Mouse (Mus musculus) right cerebral cortex, postnatal 25 days (tissue): ENCODE measurements at regions not wholly inside any gene's neighbourhood (a gene's known extent, or its start where the extent isn't known, plus 50 kb on each side); places are given as distances from the start of the nearest gene placed in this dataset.

Experiments
- DNase-seq: peaks from one replicate; pipeline ENCODE4 v3.0.0; 2022

DNA sequence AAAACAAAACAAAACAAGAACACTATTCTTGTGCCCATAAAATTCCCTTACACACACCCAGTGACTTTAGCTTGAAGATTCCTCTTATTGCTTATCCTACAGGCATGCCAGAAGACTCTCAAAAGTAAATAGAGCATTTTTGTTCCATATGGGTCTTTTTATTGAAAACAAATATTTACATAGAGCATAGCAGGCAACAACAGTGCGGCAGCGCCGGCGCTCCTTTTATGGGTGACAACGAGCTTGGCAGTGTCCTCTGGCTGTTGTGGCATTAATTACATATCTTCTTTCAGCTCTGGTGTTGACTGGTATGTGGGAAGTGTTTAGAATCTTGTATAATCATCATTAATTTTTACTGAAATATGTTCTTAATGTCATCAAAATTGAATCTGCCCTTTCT is 242.2 kb upstream of the Fbxl7 start:
- DNase-seq, result no peak

DNA sequence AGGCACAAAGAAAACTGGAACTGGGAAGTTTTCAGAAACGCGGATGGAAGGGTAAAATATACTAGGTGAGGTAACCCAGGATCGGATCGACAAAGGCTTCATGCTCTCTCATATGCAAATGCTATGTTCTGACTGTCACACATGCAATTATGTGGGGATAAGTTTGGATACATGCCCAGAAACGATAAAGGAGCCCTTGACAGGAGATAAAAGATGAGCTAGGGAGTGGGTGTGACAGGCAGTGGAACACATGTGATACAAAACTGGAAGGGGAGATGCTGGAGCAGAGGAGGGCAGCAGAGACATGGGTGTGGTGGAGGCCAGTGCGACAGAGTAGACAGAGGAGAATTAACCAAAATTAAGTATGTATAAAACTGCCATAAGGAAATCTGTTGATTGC is 250.5 kb upstream of the Fbxl7 start:
- no peak for DNase-seq

DNA sequence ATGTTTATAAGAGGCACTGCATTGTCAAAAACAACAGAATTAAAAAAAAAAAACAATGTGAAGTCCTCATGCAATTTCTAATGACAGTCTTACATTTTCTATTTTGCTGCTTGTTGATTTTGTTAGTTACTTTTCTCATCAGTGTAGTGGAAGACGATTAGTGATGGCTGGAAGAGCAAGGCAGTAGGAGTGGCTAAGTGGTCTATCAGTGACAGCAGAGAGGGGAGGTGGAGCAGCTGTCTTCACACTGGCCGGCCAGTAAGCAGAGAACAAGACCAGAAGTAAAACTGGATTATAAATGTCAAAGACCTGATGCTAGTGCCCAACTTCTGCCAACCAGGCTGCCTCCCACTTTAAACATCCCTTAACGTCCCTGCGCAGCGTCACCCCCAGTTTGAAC is 265.6 kb upstream of the Fbxl7 start:
- no peak for DNase-seq

DNA sequence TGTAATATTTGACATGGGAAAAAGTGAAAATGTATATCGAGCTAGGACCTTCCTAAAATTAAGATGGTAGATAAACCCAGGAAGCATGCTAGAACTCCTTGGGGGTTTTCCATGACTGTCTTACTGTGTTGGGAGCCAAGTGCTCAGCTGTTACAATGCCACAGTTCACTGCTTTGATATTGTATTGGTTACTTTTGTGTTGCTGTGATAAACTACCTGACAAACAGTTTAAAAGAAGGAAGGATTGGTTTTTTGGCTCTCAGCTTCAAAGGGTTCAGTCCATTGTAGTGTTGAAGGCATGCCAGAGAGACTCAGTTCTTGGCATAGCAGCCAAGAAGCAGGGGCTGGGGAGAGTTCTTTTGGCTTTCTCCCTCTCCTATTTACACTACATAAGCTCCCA is 272.1 kb upstream of the Fbxl7 start:
- DNase-seq, result no peak

DNA sequence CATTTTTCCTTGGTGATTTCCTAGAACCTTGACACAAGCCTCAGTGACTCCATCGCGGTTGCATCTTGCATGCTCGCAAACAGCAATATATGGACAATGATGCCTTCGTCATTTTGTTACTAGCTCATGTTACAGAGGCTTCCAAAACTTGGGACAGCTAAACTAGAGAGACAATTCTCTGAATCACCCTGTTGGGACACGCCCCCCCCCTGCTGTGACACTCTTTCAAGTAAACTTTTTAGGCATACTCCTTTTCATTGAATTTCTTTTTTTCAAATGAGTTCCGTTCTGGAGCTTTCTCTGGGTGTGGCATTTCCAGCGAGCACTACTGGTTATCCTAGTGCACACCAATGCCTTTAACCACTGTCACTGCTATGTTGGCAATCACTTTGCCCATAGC is 274.5 kb upstream of the Fbxl7 start:
- DNase-seq, result no peak

DNA sequence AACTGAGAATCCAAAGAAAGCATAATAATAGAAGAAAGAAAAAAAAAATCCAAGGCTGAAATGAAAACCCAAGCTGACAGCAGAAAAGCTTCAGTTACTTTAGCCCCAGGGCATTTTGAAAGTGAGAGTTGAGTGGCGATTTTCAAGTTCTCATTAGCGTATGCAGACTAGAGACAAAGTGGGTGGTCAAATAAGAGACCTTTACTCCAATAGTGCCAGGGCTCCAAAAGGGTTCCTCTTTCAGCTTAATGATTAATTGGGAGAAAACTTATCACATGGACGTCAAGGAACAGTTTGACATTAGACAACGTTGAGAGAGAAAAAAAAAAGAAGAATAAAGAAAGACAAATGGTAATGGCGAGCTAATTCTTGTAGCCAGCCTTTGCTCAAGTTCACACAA is 278.1 kb upstream of the Fbxl7 start:
- no peak for DNase-seq

DNA sequence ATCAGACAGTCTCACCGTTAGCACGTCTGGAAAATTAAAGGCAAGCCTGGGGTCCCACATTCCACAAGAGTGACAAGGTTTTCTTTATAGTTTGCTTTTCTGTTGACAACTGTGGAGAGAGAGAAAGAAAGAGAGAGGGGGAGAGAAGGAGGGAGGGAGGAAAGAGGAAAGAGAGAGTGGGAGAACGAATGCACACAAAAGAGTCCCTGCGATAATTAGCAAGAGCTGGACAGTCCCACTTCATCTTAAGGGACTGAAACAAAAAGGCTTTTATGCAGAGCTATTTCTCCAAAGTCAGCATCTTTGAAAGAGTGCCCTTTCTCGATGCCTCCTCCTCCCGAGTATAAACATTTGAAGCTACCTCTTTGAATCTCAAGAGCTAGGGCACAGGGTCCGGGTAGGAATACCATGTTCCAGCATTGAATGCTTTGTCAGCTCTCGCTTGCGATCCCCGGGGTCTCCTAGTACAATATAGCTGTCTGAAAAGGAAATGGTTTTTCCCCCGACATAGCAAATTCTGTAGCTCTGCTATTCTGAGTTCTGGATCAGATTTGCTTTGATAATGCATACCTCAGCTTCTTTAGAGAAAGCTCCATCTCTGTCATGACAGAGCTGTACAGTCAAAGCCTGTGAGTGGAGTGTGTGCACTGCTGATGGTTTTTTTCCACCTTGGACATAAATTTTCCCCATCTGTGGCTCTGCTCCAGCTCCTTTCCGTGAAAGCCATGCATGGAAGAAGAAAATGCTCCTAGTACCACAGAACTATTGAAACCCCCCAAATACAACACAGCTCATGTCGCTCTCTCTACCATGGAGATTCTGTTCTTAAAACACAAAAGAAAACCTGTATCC is 282.9 kb upstream of the Fbxl7 start:
- DNase-seq, result no peak

DNA sequence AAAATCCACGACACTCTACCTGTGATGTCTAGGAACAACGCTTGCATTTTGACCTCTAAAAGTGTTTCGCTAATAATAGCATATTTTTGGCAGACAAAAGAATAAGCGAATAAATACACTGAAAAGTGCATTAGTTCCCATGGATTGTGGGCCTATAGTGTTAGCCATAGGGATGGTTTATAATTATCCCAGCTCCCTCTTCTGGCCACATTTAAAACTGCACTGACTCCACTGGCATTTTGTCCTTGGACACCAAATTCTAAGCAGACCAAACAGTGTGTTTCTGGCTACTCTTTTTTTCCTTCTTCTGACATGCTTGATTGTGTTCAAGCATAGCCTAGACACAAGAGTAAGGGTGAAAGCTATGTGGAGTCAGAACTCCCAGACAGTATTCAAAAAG is 276.8 kb upstream of the Ank start:
- peak; percentile 45 for DNase-seq

DNA sequence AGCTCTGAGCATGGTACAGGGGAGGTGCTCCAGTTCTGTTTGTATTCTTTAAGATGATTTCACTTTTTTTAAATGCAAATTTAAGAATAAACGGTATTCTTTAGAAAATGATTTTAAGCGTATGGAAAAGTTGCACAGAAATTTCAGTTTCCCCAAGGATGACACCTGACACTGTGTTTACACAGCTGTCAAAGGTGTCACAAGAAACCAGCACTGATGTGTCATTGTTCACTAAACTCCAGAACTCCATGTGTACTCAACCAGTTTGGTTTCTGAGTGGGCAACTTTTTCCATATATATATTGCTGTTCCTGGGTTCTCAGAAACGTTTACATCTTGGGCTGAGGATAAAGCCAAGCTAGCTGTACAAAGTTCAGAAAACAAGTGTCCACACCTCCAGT is 265.0 kb upstream of the Ank start:
- no peak for DNase-seq

DNA sequence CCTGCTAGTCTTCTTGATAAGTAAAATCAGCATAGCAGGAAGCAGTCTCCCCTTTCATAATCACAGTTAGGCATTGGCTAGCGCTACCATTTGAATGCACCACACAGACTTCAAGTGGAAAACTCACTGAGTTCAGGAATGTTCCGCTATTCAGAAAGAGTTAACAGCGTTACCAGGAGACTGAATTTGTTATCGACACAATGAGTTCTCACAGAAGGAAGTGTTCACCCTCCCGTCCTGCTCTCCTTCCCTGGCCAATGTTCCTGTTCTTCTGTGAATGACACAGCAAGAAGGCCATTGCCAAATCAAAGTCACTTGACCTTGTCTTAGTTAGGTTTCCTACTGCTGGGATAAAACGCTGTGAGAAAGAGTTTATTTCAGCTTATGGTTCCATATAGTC is 261.6 kb upstream of the Ank start:
- no peak for DNase-seq

DNA sequence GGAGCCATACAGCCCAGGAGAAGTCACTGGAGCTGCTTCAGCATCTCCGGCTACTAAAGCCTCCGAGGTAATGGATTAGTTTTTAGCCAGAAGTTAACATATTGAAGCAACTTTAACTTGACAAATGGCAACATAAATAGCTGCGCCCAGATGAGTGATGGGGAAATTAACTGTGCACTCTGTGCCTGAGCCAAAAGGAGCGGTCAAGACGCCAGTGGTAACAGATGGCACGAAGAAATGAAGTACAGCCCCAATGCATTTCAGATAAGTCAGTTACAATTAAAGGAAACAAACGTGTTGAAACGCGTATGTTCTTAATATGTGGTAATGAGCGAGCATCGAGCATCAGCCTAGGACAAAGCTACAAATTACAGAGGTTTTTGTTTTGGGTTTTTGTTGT is 259.0 kb upstream of the Ank start:
- no peak for DNase-seq

DNA sequence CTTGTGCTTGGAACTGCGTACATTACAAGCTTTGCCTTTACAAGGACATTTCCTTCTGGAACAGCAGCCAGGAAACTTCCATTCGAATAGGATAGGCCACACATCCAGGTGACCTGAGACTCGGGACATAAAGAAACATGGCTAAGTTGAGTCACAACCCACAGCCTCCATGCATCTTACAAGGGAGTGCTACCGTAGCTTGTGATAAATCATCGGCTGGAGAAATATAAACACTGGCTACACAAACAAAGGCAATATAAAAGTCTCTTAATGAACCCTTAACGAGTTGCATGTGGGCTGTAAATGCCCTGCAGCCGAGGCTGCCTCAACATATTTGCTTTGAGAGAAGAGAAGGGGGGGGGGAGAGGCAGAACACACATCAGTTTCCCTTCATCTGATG is 250.1 kb upstream of the Ank start:
- DNase-seq, result no peak

DNA sequence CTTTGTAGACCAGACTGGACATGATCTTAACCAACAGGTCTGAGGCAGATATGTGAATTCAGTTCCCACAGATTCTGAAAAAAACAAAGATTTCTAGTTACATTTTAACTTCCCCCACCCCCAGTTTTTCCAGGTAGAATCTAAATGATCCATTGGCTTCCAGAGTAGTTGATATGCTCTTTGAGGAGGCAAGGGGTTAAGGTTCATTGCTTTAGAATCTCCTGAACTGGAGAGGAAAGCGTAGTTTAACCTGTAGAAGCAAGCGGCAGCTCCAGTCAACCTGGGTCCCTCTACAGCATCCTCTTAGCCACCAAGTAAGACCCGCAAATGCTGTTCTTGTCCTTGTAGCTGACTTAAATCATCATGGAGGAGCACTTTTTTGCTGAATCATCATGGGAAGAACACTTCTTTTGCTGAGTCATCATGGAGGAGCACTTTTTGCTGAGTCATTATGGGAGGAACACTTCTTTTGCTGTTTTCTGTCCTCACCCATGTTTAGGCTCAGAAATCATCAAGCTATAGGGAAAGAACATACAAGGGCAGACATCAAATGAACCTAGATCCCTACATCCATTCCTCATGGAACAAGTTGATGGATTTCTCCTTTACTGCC is 247.2 kb upstream of the Ank start:
- DNase-seq, result no peak

DNA sequence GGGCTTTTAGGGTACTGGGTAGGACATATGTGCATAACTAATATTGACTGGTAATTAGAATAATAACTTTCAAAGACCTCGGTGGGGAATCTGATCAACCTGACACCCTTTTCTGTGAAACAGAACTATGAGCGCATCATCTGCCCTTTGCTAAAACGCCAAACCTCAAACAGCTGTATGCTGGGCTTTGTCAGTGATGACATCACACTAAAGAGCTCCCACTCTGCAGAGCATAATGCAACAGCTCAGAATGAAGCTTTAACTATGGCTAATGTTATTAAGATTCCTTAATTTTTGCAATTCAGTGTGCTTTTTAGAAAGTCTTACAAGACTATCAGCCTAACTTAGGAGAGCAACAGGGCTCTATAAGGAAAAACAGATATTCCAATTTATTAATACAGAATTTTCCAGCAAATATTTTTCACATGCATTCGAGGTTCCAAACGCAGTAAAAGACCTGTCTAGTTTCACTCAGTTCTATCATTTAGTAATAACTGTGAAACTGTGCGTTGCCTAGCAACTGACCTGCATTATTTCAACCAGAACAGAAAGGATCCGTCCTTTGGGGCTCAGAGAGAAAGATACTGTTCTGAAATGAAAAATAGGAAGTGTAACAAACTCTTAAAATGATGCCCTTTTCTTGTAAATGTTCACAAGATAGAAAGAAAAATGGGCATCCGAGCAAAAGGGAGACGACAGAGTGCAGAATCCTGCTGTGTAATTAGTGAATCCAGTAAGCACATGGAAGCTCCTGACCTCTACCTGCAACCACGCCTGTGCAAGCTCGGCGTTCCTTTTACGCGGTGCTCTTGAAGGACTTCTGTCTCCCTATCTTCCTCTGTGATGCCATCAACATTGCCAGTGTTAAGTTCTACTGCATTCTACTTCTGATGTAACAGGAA is 242.6 kb upstream of the Ank start:
- DNase-seq, result no peak

DNA sequence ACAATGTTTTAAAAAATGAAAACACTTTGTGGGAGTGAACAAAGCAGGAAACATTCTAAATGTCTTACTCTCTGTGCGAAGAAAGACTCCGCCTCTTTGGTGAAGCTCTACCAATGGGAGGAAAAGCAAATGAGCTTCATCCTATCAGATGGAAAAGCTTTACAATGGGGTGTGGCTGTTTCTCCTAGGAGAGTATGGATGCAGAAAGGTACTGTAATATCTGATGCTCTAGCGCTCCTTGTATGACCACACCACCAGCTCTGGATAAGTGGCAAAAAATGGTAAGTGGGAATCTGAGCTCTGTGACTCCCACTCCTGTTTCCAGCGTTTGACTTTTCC is 242.0 kb upstream of the Ank start:
- DNase-seq, result no peak

DNA sequence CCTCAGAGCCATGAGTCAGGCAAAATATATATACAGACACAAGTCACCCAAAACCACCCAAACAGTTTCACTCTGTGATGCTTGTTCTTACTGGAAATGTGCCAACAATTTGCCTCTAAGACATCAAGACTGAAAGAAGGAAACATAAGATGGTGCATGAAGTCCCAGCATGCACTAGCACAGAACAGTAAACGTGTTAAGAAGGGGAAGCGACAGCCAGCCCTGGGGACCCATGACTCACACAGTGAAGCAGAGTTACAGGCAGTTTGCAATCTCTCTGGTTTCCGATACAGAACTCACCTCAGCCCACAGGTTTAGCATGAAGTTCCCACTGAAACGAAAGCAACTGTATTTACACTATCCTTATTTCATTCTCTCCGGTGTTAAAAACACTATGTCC is 233.7 kb upstream of the Ank start:
- no peak for DNase-seq

DNA sequence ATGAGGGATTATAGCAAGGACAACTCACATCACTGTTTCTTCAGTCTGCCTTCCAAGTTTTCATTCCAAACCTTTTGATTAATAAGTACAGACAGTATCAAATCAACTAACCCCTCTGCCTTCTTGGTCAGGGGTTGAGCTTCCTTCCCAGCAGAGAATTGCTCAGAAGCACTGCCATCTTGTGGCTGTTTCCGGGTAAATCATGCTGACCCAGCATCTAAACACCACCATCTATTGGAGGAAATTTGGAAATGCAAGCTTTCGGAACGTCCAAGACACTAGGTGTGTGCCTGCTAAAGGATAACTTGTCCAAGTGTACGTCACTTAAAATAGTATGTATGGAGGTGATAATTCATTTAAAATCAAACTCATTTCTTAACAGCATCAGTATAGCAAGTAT is 231.7 kb upstream of the Ank start:
- peak; percentile 49 for DNase-seq

DNA sequence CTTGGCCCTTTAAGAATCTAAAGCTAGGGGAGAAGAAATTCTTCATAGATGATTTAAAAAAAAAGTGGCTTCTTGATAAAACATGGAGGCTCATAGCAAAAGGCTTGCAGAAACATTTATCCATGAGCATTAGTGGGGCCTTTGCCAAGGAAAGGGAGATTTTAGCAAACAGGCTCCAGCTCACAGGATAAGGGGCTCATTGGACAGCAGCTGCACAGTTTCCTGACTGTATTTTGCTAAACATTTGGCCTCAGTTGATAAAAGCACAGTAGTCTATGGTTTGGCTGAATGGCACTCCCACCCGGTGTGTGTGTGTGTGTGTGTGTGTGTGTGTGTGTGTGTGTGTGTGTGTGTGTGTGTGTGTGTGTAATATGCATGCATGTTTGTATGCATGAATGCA is 228.2 kb upstream of the Ank start:
- DNase-seq, result no peak

DNA sequence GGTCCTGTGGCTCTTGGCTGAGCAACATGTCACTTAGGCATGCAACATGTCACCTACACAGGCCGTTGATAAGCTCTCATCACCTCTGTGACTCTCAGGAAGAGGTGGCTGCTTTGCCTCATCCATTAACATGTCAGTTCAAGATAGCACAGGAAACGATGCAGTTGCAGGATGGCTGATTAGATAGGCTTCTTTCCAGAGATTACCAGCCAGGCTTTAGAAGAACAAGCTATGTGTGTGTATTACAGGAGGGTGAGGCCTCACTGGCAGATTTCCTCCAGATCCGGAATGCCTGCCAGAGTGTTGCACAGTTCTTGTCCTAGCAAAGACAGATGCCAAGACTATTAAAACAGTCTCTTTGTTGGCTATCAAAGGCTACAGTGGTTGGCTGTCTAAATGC is 220.2 kb upstream of the Ank start:
- DNase-seq, result no peak

DNA sequence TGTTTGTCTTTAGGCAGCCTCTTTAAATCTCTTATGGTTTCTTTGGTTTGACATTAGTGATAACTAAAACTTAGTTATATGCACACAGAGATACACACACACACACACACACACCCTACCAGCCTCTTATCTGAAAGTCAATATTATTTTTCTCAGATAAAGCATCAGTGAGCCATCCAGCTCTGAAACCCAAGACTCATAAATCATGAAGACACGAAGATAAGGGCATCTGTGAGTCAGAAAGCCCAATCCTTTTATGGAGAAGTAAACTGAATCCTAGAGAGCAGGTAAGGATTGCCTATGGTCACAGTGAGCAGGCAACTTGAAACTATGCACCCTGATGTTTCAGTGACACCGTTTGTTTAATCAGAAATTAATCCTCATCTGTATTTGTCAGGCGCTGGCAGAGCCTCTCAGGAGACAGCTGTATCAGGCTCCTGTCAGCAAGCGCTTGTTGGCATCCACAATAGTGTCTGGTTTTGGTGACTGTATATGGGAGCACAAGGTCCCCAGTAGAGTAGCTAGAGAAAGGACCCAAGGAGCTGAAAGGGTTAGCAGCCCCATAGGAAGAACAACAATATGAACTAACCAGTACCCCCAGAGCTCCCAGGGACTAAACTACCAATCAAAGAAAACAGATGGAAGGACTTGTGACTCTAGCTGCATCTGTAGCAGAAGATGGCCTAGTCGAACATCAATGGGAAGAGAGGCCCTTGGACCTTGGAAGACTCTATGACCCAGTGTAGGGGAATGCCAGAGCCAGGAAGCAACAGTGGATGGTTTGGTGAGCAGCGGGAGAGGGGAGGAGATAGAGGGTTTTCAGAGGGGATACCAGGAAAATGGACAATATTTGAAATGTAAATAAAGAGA is 207.3 kb upstream of the Ank start:
- DNase-seq, result no peak

DNA sequence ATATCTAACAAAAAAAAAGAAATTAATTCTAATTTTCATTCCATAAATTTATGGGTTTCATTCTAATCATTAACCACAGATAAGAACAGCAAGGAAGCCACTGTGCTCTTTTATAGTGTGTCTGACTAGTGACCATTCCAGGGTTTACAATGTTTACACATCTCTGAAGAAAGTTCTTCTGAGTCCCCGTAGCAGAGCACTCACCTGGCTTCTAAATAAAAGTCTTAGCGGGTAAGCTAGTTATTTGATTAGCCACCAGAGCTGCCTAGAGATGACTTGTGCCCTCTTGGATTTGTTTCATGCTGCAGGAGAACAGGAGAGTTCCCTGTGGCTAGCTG is 206.7 kb upstream of the Ank start:
- no peak for DNase-seq

DNA sequence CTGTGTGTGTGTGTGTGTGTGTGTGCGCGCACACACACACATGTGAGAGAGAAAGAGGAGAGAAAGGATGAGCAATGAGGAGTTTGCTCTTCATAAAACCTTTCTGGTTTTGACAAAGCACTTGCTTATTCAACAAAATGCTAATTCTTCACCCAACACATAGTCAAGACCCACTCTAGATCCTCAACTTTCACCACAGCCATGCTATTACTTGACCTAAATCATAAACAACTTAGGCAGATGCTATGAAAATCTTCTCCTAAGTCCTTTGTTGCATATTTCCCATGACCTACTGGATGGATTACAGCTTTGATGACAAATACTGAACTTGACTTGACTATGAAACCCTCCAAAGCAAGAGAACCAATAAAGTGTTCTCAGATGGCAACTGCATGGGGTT is 196.3 kb upstream of the Ank start:
- DNase-seq, result no peak

DNA sequence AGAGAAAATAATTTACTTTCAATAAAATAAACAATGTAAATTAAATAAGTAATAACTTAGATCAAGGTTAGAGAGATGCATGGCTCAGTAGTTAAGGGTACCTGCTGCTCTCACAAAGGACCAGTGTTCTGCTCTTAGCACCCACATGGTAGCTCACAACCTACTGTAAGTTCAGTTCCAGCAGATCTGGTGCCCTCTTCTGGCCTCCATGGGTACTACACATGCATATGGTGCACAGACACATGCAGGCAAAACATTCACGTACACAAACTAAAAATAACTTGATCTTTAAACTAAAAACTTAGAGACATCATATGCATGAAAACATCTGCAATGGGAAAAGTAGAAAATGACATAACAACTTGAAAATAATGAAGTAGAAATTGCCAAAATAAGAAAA is 184.2 kb upstream of the Ank start:
- no peak for DNase-seq
